Mouse (Mus musculus) cerebellum, adult 18-20 months (tissue): ENCODE results near the gene Klf9.
"Not testable (repeated sequence)": the region's sequence is repeated elsewhere in the genome, so short reads cannot be mapped to it uniquely, and the experiment has no call there.

Experiments used
- DNase-seq, 2 experiments: peaks; one replicate each; pipeline ENCODE4 v3.0.0; 2021

Klf9 gene

DNA sequence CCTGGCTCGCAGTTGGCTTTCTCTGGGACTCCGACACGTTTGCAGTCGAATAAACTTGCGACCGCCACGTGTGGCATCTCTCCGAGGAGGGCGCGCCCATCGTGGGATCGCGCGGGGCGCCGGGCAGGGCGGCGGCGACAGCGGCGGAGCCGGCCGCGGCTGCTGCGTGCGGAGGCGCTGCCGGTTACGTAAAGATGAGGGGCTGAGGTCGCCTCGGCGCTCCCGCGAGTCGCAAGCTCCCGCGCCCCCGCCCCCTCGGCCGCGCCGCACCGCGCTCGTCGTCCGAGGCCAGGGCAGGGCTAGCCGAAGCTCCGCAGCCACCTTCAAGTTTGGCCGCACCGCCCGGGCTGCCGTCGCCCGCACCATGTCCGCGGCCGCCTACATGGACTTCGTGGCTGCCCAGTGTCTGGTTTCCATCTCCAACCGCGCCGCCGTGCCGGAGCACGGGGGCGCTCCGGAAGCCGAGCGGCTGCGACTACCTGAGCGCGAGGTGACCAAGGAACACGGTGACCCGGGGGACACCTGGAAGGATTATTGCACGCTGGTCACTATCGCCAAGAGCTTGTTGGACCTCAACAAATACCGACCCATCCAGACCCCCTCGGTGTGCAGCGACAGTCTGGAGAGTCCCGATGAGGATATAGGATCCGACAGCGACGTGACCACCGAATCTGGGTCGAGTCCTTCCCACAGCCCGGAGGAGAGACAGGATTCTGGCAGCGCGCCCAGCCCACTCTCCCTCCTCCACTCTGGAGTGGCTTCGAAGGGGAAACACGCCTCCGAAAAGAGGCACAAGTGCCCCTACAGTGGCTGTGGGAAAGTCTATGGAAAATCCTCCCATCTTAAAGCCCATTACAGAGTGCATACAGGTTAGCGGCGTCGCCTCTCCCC lies 610 bp downstream of the Klf9 start:
- DNase-seq = peak; percentile 88 to 90

DNA sequence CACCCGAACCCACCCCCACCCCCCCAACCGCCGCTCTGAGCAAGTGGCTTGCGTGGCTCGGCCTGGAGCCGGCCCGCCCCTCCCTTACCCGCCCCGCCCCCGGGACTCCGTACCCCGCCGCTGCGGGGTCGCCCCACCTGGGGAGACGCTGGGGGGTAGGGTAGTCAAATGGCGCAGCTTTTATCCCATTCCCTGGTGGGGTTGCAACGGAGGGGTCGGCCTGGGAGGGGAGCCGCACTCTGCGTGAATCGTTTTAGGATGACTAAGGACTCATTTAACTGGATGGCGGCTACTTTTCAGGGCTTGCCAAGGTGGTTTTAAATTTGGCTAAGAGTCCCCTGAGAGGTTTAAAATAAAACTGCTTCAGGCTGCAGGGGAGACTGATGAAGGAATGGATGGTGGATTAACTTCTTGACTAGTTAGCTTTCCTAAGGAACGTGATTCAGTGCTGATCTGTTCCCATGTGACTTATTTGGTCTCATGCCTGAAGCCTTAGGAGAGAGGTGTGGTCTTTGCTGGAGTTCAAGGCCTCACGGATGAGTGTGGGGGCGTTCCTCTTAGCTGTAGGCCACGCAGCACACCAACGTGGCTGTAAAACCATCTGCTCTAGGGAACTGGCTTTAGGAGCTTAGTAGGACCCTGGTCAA lies 1.5 kb downstream of the Klf9 start:
- DNase-seq = peak in 1 of 2 experiments; percentile 53

DNA sequence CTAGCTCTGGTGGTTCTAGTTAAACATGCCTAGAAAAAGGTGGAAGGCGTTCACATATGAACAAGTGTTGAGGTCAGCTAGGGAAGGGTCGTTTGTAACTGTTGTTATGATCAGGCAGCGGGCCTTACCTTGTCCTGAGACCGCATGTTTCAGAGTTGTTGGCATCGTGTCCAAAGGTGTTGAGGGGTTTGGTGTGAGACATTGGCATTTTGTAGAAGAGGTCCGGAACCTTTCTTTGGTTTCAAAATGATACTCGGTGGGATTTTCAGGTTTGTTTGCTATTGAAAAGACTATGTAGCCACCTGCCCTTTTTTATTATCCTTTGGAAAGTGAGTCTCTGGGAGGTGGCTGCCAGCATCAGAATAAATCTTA lies 2.0 kb downstream of the Klf9 start:
- no peak for DNase-seq

DNA sequence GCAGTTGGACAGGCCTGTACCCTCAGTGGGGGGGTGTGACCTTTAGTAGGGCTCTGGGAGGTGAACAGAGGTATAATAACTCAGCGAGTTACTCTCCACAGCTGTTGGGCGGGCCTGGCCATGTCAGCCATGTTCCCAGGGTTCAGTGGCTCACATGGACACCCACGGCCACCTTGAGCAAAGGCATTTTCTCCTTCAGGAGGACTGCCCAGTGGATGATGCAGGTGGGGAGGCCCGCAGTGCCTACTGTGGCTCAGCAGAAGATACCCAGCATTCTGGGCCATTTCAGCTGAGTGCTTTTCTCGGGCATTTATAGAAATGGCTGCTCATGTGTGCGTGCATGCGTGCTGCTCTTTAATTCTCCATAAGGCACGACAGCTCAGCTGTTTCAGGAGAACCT lies 2.5 kb downstream of the Klf9 start:
- DNase-seq = peak in 1 of 2 experiments; percentile 53

DNA sequence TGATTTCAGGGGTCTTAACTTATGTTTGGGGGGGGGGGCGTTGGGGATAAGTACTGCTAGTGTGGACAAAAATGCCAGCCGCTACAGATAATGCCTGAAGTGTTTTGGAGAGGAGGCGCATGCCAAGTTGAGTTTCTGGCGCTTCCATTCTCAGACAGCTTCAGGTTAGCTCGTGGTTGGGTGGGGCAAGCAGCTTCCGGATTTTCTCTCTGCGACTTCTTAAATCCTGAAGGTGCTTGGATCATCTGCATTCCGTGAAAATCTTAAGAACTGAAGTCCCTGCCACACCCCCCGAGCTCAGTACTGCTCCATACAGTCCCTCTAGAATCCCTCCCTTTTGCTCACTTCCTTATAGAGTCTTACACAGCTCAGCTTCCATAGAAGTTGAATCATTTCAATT lies 3.0 kb downstream of the Klf9 start:
- DNase-seq = peak in 1 of 2 experiments; percentile 36

DNA sequence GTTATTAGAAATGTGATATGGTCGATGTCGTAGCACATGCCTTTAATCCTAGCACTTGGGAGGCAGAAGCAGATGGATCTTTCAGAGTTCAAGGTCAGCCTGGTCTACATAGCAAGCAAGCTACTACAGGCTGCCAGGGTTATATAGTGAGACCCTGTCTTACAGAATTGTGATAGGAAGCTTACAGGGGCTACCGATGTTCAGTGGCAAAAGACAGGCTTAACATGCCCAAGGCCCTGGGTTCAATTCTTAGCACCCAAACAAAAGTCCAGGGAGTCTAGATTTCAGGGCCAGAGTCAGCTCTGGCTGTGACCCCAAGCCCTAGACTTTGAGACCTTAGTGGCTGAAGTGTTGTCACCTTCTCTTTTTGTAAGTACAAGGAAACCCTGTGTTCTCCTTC lies 4.1 kb downstream of the Klf9 start:
- DNase-seq = no peak

DNA sequence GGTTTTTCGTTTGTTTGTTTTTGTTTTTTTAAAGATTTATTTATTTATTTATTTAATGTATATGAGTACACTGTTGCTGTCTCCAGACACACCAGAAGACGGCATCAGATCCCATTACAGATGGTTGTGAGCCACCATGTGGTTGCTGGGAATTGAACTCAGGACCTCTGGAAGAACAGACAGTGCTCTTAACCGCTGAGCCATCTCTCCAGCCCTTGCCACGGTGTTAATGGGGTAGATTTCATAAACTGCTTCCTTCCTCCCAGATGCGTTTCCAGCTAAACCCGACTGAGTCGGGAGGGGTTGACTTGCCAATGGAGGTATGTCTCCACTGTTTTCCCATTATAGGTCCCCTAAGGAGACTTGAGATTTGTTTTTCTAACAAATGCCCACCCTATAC lies 4.5 kb downstream of the Klf9 start:
- not testable (repeated sequence) for DNase-seq

DNA sequence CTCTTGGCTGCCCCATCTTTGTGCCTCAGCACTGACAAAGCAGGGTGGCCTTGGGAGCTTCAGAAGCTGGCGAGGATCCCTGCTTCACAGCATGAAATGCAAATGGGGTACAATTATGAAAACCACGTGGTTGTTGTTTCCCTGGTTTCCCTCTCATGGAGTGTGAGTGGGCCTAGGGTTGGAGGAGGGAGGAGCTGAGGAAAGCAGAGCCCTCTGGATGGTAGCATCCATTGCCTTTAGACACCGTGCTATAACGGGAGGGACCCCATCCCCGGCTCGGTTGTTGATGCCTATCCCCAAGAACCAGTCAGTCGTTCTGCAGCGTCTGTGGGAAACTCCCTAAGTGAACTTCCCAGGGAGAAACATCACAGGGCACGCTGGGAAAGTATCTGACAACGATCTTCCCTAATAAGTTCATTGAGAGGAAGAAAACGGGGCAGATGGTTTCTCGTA lies 5.4 kb downstream of the Klf9 start:
- peak; percentile 70 to 75 for DNase-seq

DNA sequence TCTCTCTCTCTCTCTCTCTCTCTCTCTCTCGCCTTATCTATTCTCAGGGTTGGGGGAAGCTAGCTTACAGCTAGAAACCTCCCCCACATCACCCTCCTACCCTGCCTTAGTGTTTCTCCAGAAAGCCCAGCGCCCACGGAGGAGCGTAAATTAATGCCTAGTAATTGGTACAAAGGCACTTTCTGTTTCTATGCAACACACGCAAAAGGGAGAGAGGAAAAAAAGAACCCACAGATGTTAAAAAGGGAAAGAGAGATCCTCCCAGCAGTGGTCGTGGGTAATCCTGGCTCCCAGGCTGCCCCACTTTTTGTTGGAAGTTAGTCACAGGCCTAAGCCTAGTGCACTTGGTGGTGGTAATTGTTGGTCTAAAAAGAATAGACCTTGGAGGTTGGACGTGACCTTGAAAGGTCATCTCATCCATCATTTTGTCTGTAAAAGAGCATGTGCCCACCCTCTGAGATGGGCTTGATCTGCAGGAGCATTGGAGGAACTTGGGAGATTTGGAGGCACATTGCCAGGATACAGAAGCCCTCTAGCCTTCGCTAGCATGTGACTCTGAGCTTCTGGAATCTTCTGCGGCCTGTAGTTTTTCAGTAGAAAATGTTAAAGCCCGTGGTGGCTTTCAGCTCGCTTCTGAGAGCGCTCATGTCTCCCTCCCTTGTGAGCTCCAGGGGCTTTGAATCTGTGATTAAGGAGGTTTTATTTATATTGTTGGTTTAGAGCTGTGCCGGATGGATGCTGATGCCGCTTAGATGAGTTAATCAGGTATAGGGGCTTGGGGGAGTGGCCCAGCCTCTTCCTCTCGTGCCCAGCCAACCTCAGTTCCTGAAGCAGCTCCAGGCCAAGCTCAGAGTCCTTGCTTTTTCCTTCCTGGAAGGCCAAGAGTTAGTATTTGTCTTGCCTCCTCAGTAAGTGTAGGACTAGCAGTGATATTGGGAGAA lies 6.3 kb downstream of the Klf9 start:
- DNase-seq = no peak

DNA sequence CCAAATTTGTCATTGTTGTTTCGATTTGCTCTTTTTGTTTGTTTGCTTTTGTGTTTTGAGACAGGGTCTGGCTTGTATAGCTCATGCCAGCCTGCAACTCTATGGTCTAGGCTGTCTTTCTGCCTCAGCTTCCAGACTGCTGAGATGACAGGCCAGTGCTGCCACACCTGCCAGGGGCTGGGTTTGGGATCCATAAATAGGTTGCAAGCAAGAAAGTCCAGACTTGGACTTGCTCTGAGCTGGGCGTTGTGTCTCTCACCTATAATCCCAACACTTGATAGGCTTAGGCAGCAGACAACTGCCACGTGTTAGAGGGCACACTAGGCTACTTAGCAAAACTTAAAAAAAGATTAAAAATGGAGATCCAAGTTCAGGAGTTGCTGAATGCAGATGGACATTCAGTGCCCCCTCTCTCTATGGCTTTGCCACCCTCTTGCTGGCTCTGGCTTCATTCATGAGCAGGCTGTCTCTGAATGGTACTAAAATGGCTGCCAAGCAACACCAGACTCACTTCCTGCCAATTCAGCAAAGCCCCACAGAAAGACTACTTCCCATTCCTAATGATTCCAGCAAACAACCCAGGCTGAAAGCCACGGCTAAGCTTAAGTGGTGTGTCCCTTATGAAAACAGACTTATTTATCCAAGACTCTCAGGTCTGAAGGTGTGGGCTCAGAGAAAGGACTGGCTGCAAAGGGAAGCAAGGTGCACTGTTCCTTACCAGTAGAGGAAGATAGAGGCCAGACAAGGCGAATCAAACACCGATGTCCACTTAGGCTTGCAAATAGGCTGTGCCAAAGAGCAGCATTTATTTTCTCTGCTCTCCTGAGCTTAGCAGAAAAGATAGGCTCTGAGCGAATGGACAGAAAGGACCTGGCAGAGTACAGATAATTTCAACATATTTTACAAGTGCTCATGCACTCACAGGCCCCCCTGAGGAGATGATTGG lies 8.7 kb downstream of the Klf9 start:
- peak; percentile 56 to 62 for DNase-seq

DNA sequence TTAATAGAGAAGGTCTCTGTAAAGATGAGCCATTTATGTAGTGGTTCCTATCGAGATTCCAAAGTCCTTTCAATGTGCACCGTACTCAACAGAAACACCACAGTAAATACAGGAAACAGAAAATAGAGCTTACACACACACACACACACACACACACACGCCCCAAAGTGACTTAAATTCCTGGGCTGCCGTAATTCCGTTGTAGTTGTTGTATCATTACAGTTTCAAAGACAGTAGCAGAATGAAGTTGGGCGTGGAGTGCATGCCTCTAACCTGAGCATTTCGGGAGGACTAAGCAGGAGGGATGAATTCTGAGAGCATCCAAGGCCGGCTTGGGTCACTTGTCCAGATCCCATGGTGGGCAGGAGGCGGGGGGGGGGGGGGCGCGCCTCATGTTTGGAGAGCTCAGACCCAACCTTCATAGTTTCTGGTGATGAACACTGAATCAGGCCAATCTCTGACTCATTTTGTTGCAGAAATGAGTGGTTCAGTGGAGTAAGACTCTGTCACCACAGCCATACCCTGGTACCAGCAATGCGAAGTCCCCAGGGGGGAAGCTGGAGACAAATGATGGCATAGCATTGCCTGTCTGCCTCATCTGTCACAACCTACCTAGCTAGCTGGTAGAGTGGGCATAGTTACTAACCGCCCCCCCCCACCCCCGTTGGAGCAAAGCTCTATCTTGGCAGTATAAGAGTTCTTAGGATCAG lies 9.7 kb downstream of the Klf9 start:
- DNase-seq = no peak

DNA sequence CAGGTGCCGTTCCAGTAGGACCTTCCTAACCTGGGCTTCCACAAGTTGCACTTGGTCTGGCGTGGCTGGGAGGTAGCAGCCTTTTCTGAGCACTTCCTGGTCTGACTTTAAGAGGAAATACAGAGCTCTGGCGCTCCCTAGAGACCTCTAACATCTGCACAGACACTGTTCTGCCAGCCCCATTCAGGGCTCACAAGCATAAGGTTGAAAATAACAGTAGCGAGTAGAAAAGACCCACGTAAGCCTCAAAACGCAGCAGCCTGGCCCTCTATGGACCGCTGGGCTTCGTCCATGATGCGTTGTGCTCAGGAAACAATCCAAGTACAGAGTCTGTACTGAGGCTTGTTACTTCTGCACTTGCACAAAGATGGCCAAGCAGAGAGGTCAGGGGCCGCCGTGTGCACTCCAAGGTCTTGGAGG lies 10.6 kb downstream of the Klf9 start:
- DNase-seq = no peak

DNA sequence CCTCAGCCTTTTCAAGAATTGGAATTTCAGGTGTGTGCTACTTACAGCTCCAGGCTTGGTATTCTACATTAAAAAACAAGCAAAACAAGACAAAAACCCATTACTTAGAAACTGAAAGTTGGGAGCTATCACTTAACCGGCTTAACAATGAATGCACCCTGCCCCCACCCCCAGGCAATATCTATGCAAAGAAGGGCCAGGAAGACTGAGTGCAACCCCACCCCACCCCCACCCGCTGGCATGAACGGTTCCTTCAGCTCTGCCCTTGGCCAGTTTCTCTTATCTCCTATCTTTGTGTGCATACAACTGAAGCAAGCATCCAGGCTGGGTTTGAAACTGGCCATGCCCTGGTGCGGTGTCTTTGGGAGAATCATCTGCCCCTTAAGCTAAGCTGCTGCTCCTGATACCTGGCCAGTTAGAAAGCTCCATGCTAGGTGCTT lies 11.2 kb downstream of the Klf9 start:
- DNase-seq = no peak

DNA sequence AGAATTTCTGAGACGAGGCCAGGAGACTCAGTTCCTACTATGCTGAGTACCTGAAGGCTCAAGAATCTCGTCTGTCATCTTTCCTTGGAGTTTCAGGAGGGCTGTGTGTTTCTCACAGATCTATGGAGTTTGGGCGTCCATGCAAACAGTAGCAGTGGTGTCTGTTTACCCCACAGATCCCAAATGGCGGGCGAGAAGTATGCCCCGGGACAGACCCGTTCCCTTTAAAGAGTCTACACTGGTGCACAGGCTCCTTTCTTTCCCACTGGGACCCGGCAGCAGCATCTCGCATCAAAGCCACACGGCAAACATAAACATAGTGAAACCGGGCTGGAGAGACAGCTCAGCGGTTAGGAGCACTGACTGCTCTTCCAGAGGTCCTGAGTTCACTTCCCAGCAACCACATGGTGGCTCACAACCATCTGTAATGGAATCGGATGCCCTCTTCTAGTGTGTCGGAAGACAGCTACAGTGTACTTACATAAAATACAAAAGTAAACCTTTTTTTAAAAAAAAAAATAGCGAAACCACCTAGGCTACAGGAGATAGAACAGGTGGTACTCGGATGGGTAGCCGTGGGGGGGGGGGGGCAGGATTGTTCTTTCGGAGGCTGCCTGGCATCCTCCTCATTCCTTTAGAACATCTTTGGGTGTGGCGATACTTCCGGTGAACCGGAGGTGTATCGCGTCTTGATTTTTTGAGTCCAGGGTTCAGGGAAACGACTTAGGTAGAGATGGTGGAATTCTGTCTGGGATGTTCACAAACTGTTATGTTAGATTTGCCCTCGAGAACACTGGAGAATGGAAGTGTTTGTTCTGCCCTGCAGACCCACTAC lies 12.0 kb downstream of the Klf9 start:
- no peak for DNase-seq

DNA sequence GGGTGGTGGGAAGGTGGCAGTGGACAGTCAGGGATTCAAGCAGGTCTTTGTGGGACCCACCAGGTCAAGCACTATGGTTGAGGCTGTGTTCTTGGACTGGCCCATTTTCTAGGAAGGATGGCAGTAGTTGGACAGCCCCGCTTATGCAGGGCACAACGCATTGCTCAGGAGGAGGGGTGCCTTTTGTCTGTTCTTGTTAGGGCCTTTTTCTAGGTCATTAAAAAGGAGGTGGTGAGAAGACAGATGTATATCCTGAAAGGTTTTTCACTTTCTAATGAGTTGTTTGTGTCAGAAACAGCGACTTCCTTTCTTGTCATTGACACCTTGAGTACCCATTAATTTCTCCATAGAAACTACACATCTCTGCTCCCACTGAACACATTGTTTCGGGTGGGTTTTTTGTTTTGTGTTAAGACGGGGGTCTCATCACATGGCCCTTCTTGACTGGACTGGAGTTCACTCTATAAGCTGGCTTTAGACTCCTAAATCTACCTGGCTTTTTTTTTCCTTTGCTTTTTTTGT lies 12.6 kb downstream of the Klf9 start:
- no peak for DNase-seq

DNA sequence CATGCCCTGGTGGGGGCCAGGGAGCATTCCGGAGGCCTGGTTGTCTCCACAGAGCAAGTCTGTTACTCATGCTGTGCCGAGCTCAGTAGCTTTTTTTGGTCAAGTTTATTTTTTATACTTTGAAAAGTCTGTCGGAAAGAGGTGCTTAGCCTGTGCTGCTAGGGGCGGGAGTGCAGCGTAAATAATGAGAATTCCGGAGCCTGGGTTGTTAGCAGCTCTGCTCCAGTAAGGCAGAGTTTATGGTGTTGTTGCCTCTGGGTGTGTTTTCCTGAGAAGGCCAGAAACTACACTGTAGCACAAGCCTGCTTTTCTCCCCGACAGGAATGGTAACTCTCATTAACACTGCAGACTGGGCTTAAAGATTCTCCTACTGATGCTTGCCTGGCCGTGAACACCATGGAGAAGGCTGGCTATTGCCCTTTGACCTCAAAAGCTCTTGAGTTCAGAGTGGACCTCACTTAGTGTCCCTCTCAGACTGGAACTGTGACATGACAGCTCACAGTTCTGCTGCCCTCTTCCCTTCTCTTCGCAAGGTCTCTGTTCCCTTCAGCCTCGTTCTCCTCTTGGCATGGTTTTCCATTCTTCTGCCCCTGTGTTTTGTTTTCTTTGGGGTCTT lies 18.9 kb downstream of the Klf9 start:
- DNase-seq = no peak

DNA sequence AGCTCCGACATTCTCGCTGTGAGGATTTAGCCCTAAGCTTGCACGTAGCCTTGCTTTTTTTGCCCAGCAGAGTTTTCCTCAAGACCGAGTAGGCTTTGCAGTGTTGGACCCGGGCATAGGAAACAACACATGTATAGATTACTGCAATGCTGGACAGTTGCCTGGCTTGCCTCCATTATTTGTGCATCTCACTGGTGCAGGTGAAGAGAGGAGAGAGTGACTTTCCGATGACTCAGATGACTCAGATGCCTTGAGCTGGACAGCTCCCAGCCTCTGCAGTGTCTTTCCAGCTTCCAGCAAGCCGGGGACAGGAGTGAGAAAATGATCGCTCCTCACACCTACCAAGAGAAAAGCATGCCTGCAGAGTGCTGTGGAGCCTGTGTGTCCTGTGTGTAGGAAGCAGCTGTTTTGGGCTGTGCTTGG lies 21.4 kb downstream of the Klf9 start:
- peak; percentile 75 to 79 for DNase-seq

DNA sequence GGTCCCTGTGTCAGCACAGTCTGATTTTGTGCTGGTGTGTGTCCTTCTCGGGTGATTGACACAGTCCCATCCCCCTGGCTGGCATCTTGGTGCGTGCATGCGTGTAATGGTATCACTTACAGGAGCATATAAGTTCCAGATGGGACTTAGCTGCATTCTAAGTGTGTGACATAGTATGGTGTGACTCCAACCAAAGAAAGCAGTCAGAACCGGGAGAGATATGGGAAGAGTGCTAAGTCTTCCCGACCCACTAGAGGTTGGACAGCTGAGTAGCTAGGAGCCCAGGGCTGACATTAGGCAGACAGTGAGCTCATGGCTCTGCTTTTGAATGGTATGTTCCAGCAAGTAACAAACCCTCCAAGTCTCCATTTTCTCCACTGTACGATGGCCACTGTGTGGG lies 21.9 kb downstream of the Klf9 start:
- no peak for DNase-seq

DNA sequence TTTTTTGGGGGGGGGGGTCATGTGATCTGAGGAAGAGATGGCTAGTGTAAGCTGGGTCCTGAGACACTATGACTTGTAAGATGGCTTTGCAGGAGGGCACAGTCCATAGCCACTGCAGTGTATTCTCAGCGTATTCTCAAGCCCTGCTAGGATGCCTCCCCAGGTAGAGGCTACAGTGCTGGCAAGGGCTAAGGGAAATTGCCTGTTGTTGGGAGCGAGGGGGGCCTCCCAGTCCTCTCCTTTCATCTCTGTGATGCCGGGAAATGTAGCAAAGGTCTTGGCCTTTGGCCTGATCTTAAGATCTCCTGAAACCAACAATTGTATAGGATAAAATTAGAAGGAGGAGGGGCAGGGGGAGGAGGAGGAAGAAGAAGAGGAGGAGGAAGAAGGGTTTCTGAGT lies 22.3 kb downstream of the Klf9 start:
- DNase-seq = no peak
